Mouse (Mus musculus) urinary bladder, adult 18-20 months (tissue): ENCODE data around the gene Cox14.
"Not testable (repeated sequence)": the region's sequence is repeated elsewhere in the genome, so short reads cannot be mapped to it uniquely, and the experiment has no call there.

Experiments used
- DNase-seq, 2 experiments: peaks; one replicate each; pipeline ENCODE4 v3.0.0; 2022; ENCODE audit warnings: low spot score in 2 of 2, mixed read lengths in 2 of 2

Gene Cox14

GRCm38 (mm10) chr15:99725341-99726155, at the start of gene Cox14:
Gene Cox14 (plus strand): TSS chr15:99725618.
- DNase-seq: peak; percentile 81 to 92

- DNase-seq: no peak
Observed at GRCm38 (mm10) chr15:99677089-99677488, 48.3 kb upstream of the Cox14 start.

GRCm38 (mm10) chr15:99678063-99678800, 47.2 kb upstream of the Cox14 start:
- no peak for DNase-seq

- DNase-seq: no peak
Observed at GRCm38 (mm10) chr15:99679008-99679407, 46.4 kb upstream of the Cox14 start.

GRCm38 (mm10) chr15:99682880-99683279, 42.5 kb upstream of the Cox14 start:
- DNase-seq: no peak

- no peak for DNase-seq
Observed at GRCm38 (mm10) chr15:99684156-99684555, 41.3 kb upstream of the Cox14 start.

- DNase-seq: no peak
Observed at GRCm38 (mm10) chr15:99688712-99689111, 36.7 kb upstream of the Cox14 start.

- DNase-seq: no peak
Observed at GRCm38 (mm10) chr15:99690924-99691323, 34.5 kb upstream of the Cox14 start.

GRCm38 (mm10) chr15:99691976-99692375, 33.4 kb upstream of the Cox14 start:
- no peak for DNase-seq

GRCm38 (mm10) chr15:99697309-99697708, 28.1 kb upstream of the Cox14 start:
- DNase-seq: no peak

- DNase-seq: no peak
Observed at GRCm38 (mm10) chr15:99698533-99699085, 26.8 kb upstream of the Cox14 start.

GRCm38 (mm10) chr15:99699715-99700114, 25.7 kb upstream of the Cox14 start:
- DNase-seq: no peak

GRCm38 (mm10) chr15:99700219-99701106, 25.0 kb upstream of the Cox14 start:
- DNase-seq: no peak

- not testable (repeated sequence) for DNase-seq
Observed at GRCm38 (mm10) chr15:99701640-99701998, 23.8 kb upstream of the Cox14 start.

- DNase-seq: peak; percentile 90 to 94
Observed at GRCm38 (mm10) chr15:99701999-99702900, 23.2 kb upstream of the Cox14 start, which contains the start of gene Smarcd1. Gene Smarcd1 (plus strand): TSS chr15:99702129.

- DNase-seq: no peak
Observed at GRCm38 (mm10) chr15:99703104-99703503, 22.3 kb upstream of the Cox14 start.

- no peak for DNase-seq
Observed at GRCm38 (mm10) chr15:99703676-99704040, 21.8 kb upstream of the Cox14 start.

- DNase-seq: no peak
Observed at GRCm38 (mm10) chr15:99704041-99704681, 21.3 kb upstream of the Cox14 start.

GRCm38 (mm10) chr15:99704881-99705280, 20.5 kb upstream of the Cox14 start:
- no peak for DNase-seq

GRCm38 (mm10) chr15:99705440-99706048, 19.9 kb upstream of the Cox14 start, which contains the start of gene Gm17349:
Gene Gm17349 (minus strand): TSS chr15:99705490.
- DNase-seq: no peak
